Mouse (Mus musculus): ENCODE measurements around the gene Dand5. TPM values are rescaled to one million over a fixed set of nuclear protein-coding genes. Genes with fewer than 3 reads are reported as not detected.

The Dand5 gene
- polyA plus RNA-seq, 1 experiment from 2014 or later, result 7.0 TPM

DNA sequence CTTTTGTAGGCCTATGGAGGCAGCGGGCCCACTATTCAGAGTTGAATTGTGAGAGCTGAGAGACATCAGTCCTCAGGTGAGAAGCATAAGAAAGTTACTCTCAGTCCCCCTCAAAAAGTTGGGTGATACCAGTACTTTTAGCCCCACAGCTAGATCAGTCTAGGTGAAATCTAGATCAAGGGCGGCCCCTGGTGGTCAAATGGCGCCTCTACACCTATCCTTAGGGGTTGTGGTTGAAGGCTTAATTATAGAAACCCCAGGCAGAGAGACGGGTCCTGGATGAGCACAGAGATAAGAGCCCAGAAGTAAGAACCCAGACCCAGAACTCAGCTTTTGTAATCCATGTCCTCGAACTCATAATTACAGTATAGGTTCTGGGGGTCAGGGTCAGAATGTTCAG, 9.6 kb downstream of the Dand5 start:
- Histone ChIP-seq H3K36me3 (no peaks in the 10 kb centered on the region), H3K27me3 (peaks cover 54% of the 10 kb centered on the region), H3K27ac (no peak overlapping the region), H3K9ac (no peak overlapping the region), H3K9me3 (no peaks in the 10 kb centered on the region), H3K4me3 (no peak overlapping the region), H3K4me1 (peaks cover 24% of the 10 kb centered on the region), H3K4me2 (no peak overlapping the region)
- WGBS, result 2% methylated on average over 5 of the region's 5 CpGs
- no peak for ATAC-seq (ENCODE audit: insufficient number of reproducible peaks, insufficient read depth, low FRiP score, low TSS enrichment, low read depth)

DNA sequence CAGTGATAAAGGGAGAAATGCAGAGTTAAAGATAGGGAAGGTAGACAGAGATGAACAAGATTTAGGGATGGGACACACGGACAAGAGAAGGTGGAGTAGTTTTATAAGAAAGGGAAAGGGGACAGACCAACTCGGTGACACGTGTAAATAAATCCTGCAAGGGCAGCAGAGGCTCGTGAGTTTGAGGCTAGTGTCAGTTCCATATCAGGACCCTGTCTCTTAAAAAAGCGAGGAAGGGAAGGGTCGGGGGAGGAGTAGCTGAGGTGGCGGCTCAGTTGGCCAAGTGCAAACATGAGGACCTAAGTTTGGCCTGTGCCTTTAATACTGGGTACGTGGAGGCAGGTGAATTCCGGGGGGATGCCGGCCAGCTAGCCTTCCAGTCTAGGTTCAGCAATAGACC, 11.3 kb downstream of the Dand5 start:
- Histone ChIP-seq H3K27me3 (peaks cover 59% of the 10 kb centered on the region), H3K4me2 (peak overlapping the region; percentile 62), H3K36me3 (no peaks in the 10 kb centered on the region), H3K9ac (0 out of 2 replicates have a peak overlapping the region, but pooled peaks have one; percentile 49), H3K4me1 (peaks cover 24% of the 10 kb centered on the region), H3K4me3 (peak overlapping the region; percentile 36), H3K9me3 (no peaks in the 10 kb centered on the region), H3K27ac (0 out of 2 replicates have a peak overlapping the region, but pooled peaks have one; percentile 22)
- no peak for ATAC-seq (ENCODE audit: insufficient number of reproducible peaks, insufficient read depth, low FRiP score, low TSS enrichment, low read depth)
- 25% methylated on average over 10 of the region's 10 CpGs for WGBS

DNA sequence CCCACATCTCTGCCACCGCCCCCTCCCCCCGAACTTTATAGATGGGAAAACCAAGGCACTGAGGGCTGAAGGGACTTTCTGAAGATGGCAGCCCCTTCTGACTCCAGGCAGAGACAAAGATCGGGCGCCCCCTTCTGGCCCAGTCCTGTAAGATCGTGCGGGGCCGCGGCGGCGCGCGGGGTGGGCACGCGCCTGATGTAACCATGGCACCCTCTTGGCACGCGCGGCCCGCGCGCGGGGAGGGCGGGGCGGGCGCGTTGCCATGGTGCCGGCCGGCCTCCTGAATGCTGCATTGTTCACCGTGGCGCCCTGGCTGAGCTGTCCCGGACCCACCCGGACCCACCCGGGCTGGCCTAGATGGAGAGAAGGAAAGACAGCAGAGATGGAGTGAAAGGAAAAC, 11.7 kb downstream of the Dand5 start:
- Histone ChIP-seq H3K9me3 (0 out of 2 replicates have a peak, but pooled peaks cover 2% of the 10 kb centered on the region), H3K27me3 (peaks cover 63% of the 10 kb centered on the region), H3K9ac (0 out of 2 replicates have a peak overlapping the region, but pooled peaks have one; percentile 49), H3K4me2 (peak overlapping the region; percentile 62), H3K4me1 (peaks cover 24% of the 10 kb centered on the region), H3K4me3 (peak overlapping the region; percentile 36), H3K36me3 (no peaks in the 10 kb centered on the region), H3K27ac (0 out of 2 replicates have a peak overlapping the region, but pooled peaks have one; percentile 22)
- ATAC-seq (ENCODE audit: insufficient number of reproducible peaks, insufficient read depth, low FRiP score, low TSS enrichment, low read depth), result peak; percentile 79
- WGBS, result under 1% methylated on average over 32 of the region's 32 CpGs

DNA sequence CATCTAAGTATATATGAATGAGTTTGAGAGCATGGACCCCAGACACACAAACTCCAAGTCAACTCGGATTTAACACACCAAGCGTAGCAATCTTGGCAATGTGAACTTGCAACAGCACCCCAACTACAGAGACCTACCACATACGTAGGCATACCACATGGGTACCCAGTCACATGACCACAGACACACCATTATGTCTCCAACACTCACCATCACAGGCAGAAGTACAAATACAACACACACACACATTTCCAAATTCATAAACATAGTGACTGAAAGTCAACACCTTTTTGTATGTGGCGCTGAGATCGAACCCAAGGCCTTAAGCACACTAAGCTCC, 12.7 kb downstream of the Dand5 start:
- H3K4me1 ChIP-seq, result peaks cover 18% of the 10 kb centered on the region
- no peak for ATAC-seq (ENCODE audit: insufficient number of reproducible peaks, insufficient read depth, low FRiP score, low TSS enrichment, low read depth)
- H3K27ac ChIP-seq, result no peak overlapping the region
- H3K9me3 ChIP-seq, result 0 out of 2 replicates have a peak, but pooled peaks cover 3% of the 10 kb centered on the region
- H3K36me3 ChIP-seq, result no peaks in the 10 kb centered on the region
- H3K9ac ChIP-seq, result no peak overlapping the region
- no peak overlapping the region for H3K4me3 ChIP-seq
- H3K27me3 ChIP-seq, result peaks cover 67% of the 10 kb centered on the region
- 69% methylated on average over 5 of the region's 5 CpGs for WGBS
- H3K4me2 ChIP-seq, result no peak overlapping the region

DNA sequence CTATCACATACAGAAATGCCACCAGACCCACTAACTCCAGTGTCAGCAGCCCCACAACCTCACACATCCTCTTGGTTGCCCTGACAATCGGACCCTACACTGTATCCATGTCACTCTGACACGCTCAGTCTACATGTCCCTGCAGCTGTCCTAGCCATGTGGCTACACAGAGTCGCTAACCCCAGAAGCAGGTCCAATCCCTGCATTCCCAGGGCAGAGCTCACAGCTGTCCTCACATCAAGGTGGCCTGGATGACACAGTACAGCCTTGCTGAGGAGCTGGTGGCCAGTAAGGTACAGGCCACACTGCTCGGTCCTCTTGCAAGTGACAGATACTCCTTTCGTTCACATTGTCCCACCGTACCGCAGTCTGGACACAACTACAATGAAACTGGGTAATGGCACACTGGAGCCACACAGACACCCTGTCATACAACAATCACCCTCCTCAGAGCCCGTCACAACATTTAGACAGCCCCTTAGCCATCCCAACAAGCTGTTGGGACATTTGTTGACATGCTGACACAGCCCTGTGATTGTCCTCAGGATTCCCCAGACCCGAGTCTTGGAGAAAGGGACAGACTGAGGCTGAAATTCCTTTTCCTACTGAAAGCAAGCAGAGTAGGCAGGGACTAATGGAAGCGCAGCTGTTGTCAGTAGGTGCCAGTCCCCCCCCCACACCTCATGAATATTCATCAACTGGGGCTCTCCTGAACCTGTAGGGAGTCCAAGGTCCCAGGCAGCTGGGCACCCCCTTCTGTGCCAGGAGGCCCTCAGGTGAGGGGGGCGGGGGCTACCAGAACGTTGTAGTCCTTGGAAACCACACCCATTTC, 13.3 kb downstream of the Dand5 start:
- no peak for ATAC-seq (ENCODE audit: insufficient number of reproducible peaks, insufficient read depth, low FRiP score, low TSS enrichment, low read depth)
- peaks cover 13% of the 10 kb centered on the region for H3K4me1 ChIP-seq
- no peak overlapping the region for H3K4me2 ChIP-seq
- no peak overlapping the region for H3K27ac ChIP-seq
- WGBS, result 57% methylated on average over 12 of the region's 12 CpGs
- no peak overlapping the region for H3K9ac ChIP-seq
- no peaks in the 10 kb centered on the region for H3K36me3 ChIP-seq
- no peak overlapping the region for H3K4me3 ChIP-seq
- 0 out of 2 replicates have a peak, but pooled peaks cover 3% of the 10 kb centered on the region for H3K9me3 ChIP-seq
- H3K27me3 ChIP-seq, result peaks cover 67% of the 10 kb centered on the region

DNA sequence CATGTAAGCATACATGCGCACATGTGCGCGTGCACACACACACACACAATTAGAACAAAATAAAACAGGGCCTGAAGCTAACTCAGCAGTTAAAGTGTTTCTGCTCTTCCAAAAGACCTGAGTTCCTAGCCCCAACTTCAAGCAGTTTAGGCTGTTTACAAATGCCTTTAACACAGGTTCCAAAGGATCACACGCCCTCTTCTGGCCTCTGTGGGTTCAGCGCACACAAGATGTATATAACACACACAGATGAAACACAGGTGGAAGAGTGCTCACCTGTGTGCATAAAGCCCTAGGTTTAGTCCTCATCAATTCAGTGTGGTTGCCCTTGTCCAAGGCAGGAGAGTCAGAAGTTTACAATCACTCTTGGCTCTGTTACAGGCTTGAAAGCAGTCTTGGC, 16.6 kb downstream of the Dand5 start:
- 95% methylated on average over 5 of the region's 5 CpGs for WGBS
- no peak overlapping the region for H3K9ac ChIP-seq
- peaks cover 22% of the 10 kb centered on the region for H3K4me1 ChIP-seq
- 0 out of 2 replicates have a peak, but pooled peaks cover 3% of the 10 kb centered on the region for H3K9me3 ChIP-seq
- peaks cover 65% of the 10 kb centered on the region for H3K27me3 ChIP-seq
- no peak overlapping the region for H3K4me3 ChIP-seq
- no peak overlapping the region for H3K4me2 ChIP-seq
- no peak for ATAC-seq (ENCODE audit: insufficient number of reproducible peaks, insufficient read depth, low FRiP score, low TSS enrichment, low read depth)
- no peaks in the 10 kb centered on the region for H3K36me3 ChIP-seq
- H3K27ac ChIP-seq, result no peak overlapping the region

DNA sequence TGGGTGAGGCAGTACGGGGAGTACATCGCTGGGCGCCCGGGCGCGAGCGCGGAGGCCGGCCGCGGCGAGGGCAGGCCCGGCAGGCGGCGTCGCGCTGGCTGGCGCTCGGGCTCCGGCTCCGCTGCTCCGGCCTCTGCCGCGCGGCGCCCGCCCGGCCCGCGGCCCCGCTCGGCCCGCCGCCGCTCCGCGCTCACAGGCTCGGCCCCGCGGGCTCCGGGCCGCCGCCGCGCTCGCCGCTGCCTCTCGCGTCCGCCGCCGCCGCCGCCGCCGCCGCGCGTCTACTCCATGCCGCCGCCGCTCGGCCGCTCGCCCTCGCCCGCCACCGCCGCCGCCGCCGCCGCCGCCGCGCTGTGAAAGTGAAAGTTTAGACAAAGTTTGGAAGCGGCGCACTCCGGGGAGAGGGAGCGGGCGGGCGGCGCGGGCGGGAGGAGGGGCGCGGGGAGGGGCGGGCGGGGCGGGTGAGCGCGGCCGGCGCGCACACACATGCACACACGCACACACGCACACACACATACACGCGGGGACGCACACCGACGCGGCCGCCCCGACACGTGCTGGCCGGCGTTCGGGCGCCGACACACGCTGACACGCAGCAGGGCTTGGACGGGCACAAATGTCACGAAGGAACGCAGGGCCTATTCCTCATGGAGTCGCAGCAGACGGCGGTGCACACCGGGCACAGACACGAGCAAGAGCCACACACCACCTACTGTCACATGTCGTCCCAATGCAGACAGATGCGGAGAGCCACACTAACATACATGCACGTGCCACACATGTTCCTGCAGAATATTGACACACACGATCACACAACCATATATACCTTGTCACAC, 22.4 kb downstream of the Dand5 start, which contains the start of gene Nfix:
Nfix (minus strand) TSS at position 346 of the 833 bp plus-strand sequence.
- H3K4me1 ChIP-seq, result peaks cover 48% of the 10 kb centered on the region
- peak within 1 kb of the TSS; percentile 97 for H3K9ac ChIP-seq
- H3K36me3 ChIP-seq, result peaks cover 20% of the 10 kb centered on the region
- peaks cover 77% of the 10 kb centered on the region for H3K27me3 ChIP-seq
- H3K9me3 ChIP-seq, result no peaks in the 10 kb centered on the region
- ATAC-seq (ENCODE audit: insufficient number of reproducible peaks, insufficient read depth, low FRiP score, low TSS enrichment, low read depth), result peak; percentile 8; the same call in 1 of the 2 replicates
- H3K27ac ChIP-seq, result peak within 1 kb of the TSS; percentile 92
- WGBS, result 3% methylated on average over 35 of the region's 125 CpGs
- H3K4me3 ChIP-seq, result peak within 1 kb of the TSS; percentile 98
- peak within 1 kb of the TSS; percentile 83 for H3K4me2 ChIP-seq

DNA sequence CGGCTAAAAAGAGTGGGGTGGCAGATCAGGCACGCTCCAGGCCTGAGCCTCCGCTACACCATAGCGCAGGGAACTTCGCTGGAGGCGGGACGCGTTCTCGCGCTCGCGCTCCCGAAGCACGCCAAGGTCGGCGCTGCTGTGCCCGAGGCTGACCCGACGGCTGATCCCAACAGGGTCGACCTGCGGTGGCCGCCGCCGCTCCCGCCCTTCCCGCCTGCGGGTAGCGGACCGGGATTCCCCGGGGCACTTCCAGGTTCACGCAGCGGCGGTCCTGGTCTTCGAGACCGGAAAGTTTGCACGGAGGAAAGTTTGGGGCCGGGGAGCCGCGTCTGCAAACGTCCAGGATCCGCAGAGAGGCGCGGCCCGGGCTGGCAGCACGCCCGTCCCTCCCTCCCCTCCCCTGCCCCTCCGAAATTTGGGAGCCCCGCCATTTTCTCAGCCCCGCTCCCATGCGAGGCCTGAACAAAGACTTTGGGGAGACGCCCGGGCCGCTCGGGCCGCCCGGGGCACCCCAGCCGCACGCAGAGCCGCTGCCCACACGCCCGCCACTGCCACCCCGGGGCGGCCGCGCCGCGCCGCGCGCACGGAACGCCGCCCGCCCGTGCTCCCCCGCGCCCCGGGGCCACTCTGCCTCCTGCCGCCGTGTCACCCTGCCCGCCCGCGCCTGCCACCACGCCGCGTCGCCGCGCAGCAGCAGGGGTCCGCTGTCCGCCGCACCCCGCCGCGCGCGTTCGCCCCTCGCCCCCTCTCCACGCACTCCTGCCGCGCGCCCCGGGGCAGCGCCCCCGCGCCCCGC, 23.3 kb downstream of the Dand5 start:
- under 1% methylated on average over 87 of the region's 108 CpGs for WGBS
- Histone ChIP-seq H3K27ac (peak overlapping the region; percentile 92), H3K9me3 (no peaks in the 10 kb centered on the region), H3K36me3 (peaks cover 20% of the 10 kb centered on the region), H3K4me1 (peaks cover 56% of the 10 kb centered on the region), H3K9ac (peak overlapping the region; percentile 97), H3K27me3 (peaks cover 75% of the 10 kb centered on the region), H3K4me2 (peak overlapping the region; percentile 83), H3K4me3 (peak overlapping the region; percentile 98)
- no peak for ATAC-seq (ENCODE audit: insufficient number of reproducible peaks, insufficient read depth, low FRiP score, low TSS enrichment, low read depth)

DNA sequence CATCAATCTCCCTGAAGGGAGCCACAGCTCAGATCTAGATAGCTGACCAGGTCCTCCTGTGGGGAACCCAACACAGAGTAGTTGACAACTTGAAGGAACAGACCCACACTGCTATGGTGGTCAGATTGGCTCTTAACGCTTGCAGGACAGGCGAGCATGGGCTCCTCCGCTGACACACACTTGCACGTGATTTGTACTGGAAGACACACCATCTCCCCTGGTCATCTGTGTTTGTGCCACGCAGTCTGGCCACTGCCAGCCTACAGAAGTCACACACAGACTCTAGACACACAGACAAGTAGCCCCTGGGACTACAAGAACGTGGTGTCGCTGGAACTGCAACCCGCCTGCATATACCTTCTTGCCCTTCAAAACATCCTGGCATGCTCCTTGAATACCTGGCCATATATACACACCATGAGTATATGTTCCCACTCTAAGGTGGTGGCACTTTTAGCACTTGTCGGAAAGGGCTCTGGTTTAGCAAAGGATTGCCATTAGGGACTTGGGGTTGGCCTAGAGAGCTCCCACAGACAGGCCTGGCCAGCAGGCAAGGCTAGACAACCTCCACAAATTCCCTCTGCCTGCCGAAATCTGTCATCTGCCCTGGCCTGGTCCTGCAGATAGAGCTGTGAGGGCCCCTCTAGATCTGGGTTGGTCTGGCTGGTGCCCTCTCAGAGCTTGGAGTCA, 24.0 kb downstream of the Dand5 start:
- no peak for ATAC-seq (ENCODE audit: insufficient number of reproducible peaks, insufficient read depth, low FRiP score, low TSS enrichment, low read depth)
- Histone ChIP-seq H3K4me1 (peaks cover 63% of the 10 kb centered on the region), H3K36me3 (peaks cover 20% of the 10 kb centered on the region), H3K4me2 (peak overlapping the region; percentile 83), H3K27ac (peak overlapping the region; percentile 92; the same call in 1 of the 2 replicates), H3K9ac (peak overlapping the region; percentile 97), H3K4me3 (peak overlapping the region; percentile 98), H3K9me3 (no peaks in the 10 kb centered on the region), H3K27me3 (peaks cover 78% of the 10 kb centered on the region)
- WGBS, result 44% methylated on average over 10 of the region's 10 CpGs

DNA sequence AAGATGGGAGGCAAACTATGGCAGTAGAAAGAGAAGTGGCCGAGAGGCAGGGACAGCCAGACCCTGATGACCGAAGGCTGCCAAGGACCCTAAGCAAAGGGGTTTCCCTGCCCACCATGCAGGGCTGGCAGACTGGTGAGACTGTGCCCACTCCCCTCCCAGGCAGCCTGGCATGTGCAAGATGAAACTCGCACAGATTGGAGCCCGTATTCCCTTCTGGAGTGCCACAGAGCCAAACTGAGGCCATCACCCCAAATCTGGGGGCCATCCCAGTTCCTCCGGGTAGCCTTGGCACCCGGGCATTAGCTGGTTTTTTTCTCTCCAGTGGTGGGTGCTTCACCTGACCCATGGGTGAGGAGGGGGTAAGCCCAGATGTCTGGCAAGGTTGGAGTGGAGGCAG, 24.7 kb downstream of the Dand5 start:
- Histone ChIP-seq H3K9me3 (no peaks in the 10 kb centered on the region), H3K36me3 (peaks cover 20% of the 10 kb centered on the region), H3K27ac (no peak overlapping the region), H3K27me3 (peaks cover 84% of the 10 kb centered on the region), H3K4me1 (peaks cover 64% of the 10 kb centered on the region), H3K4me2 (peak overlapping the region; percentile 83), H3K9ac (peak overlapping the region; percentile 97), H3K4me3 (peak overlapping the region; percentile 98)
- no peak for ATAC-seq (ENCODE audit: insufficient number of reproducible peaks, insufficient read depth, low FRiP score, low TSS enrichment, low read depth)
- 72% methylated on average over 6 of the region's 6 CpGs for WGBS
